Mouse (Mus musculus): ENCODE data around the gene Traf1. TPM values are rescaled to one million over a fixed set of nuclear protein-coding genes. Genes with fewer than 3 reads are reported as not detected.

Traf1 gene
- polyA plus RNA-seq, 1 experiment from 2014 or later = 1.6 TPM

DNA sequence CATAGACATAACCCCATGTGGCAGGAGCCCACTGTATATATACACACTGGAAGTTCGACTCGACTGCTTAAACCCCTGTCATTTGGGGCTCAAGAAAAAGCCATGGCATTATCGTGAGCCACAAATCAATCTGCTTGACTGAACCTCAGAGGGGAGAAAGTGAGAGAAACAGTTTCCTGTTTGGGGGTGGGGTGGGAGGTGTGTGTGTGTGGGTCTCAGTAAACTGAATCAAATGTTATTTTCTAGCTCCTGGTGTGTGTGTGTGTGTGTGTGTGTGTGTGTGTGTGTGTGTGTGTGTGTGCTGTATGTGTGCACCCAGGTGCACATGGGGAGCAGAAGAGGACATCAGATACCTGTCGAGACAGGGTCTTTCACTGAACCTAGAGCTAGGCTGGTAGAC lies 8.6 kb downstream of the Traf1 start:
- Histone ChIP-seq H3K27ac (replicated peaks) (no peak overlapping the region), H3K9me3 (no peaks in the 10 kb centered on the region), H3K27me3 (no peaks in the 10 kb centered on the region), H3K4me3 (no peak overlapping the region), H3K4me1 (no peaks in the 10 kb centered on the region), H3K4me2 (replicated peaks) (no peak overlapping the region), H3K36me3 (no peaks in the 10 kb centered on the region), H3K9ac (replicated peaks) (no peak overlapping the region)
- no peak for ATAC-seq (replicated peaks)
- 63% methylated on average over 4 of the region's 4 CpGs for WGBS

DNA sequence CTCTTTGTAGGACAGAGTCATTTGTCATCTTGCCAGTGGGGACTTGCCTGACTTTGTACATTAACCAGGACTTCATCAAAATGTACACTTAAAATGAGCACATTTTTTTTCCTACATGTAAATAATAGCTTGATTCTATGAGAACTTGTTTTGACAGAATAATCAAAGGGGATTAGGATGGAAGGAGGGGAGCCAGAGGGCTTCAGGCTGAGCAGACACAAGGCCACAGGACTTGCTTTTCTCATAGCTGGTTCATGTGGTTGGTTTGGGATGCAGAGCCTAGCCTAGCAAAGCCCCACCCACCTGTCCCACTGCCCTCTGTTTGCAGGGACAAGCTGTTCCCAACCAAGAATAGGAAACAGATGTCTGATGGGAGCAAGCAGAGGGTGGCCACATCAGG lies 10.1 kb downstream of the Traf1 start:
- Histone ChIP-seq H3K27ac (replicated peaks) (no peak overlapping the region), H3K4me1 (no peaks in the 10 kb centered on the region), H3K9me3 (no peaks in the 10 kb centered on the region), H3K4me2 (replicated peaks) (no peak overlapping the region), H3K9ac (replicated peaks) (no peak overlapping the region), H3K27me3 (no peaks in the 10 kb centered on the region), H3K4me3 (no peak overlapping the region), H3K36me3 (no peaks in the 10 kb centered on the region)
- ATAC-seq (replicated peaks) = no peak

DNA sequence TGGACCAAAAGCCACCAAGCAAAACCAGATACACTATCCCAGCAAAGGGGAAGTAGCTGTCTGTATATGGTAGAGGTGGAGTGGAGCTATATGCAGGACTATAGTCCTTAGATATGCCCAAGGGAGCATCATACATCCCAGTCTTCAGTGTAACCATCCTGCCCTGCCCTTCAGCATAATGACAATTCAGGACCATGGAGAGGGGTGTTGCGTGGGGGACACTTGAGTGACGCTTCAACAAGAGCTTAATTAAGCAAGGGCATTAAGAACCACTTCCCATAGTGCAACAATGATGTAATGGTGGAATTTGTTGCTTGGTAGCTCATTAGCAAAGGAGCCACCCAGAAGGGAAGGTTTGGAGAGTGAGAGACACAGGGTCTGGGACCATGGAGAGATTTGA lies 12.9 kb downstream of the Traf1 start:
- Histone ChIP-seq H3K4me3 (no peak overlapping the region), H3K9me3 (no peaks in the 10 kb centered on the region), H3K27ac (replicated peaks) (no peak overlapping the region), H3K4me2 (replicated peaks) (no peak overlapping the region), H3K9ac (replicated peaks) (no peak overlapping the region), H3K36me3 (no peaks in the 10 kb centered on the region), H3K27me3 (no peaks in the 10 kb centered on the region), H3K4me1 (no peaks in the 10 kb centered on the region)
- WGBS = 13% methylated on average over 2 of the region's 2 CpGs
- ATAC-seq (replicated peaks) = no peak

DNA sequence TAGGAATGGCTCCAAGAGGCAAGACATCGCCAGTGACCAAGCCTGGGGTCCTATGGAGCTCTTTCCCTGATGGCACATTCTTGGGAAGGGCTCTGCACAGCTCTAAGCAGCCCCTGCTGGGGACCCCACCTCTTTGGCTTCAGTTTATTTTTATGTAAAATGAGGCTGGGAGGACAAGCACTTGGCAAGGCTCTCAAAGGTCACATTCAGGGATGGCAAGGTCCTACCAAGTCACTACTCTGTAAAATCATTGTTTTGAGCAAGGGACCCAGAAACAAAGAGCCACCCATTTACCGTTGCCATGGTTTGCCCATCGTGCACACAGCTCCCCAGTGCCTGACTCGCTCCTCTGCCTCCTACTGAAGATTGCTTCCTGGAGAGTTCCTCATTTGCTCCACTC lies 15.5 kb downstream of the Traf1 start:
- no peak overlapping the region for H3K27ac ChIP-seq (replicated peaks)
- no peaks in the 10 kb centered on the region for H3K4me1 ChIP-seq
- no peak overlapping the region for H3K4me2 ChIP-seq (replicated peaks)
- no peaks in the 10 kb centered on the region for H3K9me3 ChIP-seq
- no peaks in the 10 kb centered on the region for H3K36me3 ChIP-seq
- H3K4me3 ChIP-seq = no peak overlapping the region
- no peaks in the 10 kb centered on the region for H3K27me3 ChIP-seq
- no peak for ATAC-seq (replicated peaks)
- no peak overlapping the region for H3K9ac ChIP-seq (replicated peaks)
- 50% methylated on average over 4 of the region's 4 CpGs for WGBS

DNA sequence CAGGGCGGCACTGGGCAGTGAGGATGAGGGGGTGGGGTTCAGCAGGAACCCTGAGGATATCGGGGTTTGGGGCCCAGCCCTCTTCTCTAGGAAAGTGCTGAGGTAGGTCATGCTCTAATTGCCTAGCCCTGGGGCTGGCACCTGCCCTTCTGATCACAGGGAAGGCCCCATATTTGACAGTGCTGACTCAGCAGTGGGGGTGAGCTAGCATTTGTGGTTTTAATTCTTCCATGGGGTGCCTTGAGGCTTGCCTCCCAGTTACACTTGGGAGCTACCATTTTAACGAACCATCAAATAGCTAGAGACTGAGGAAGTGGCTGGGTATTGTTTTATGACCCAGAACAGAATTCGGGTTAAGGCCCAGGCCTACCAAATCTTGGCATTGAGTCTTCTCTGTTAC lies 16.0 kb downstream of the Traf1 start:
- WGBS = 74% methylated on average over 4 of the region's 4 CpGs
- no peaks in the 10 kb centered on the region for H3K4me1 ChIP-seq
- H3K9me3 ChIP-seq = no peaks in the 10 kb centered on the region
- no peak overlapping the region for H3K4me3 ChIP-seq
- H3K9ac ChIP-seq (replicated peaks) = no peak overlapping the region
- H3K36me3 ChIP-seq = no peaks in the 10 kb centered on the region
- H3K4me2 ChIP-seq (replicated peaks) = no peak overlapping the region
- no peak overlapping the region for H3K27ac ChIP-seq (replicated peaks)
- no peaks in the 10 kb centered on the region for H3K27me3 ChIP-seq
- no peak for ATAC-seq (replicated peaks)

DNA sequence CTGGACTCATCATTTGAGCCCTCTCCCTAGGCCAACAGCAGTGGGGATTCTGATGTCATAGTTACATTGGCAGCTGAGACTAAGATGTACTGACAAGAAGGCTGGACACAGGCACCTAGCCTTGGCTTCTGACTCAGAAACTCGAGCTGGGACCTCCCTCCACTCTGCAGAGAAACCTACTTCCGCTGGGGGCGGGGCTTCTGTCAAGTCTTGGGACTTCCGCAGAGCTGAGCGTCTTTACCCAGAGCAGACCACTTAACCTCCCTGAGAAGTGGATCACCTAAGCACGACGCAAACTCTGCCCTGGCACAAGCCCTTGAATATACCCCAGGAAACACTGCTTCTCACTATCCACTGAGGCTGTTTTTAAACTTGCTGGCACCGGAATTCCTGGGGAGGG lies 16.8 kb downstream of the Traf1 start:
- H3K9ac ChIP-seq (replicated peaks) = no peak overlapping the region
- no peaks in the 10 kb centered on the region for H3K9me3 ChIP-seq
- no peaks in the 10 kb centered on the region for H3K4me1 ChIP-seq
- H3K4me2 ChIP-seq (replicated peaks) = no peak overlapping the region
- no peak overlapping the region for H3K27ac ChIP-seq (replicated peaks)
- H3K4me3 ChIP-seq = no peak overlapping the region
- 29% methylated on average over 8 of the region's 8 CpGs for WGBS
- no peaks in the 10 kb centered on the region for H3K27me3 ChIP-seq
- no peak for ATAC-seq (replicated peaks)
- no peaks in the 10 kb centered on the region for H3K36me3 ChIP-seq

DNA sequence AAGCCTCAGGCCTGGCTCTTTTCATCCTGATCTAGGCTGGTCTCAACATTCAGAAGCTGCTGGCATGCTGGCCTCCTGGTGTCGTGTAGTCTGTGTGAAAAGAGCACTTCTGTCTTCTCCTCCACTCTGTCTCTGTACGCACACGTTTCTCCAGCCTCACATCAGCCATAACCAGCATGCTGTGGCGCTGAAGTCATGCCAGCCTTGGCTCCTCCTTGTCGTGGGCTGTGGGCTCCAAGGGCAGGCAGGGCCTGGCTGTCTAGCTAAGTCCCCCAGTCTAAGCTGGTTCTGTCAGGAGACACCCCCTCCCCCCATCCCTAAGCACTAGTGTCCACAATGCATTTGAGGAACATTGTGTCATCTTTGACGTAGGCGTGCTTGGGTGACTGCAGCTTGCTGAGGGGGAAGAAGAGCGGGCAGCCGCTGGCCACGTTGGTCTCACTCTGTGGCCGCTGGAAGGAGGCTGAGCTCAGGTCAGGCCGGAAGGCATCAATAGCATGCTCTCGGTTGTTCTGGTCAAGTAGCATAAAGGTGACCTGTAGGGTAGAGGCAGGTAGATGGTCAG lies 17.9 kb downstream of the Traf1 start:
- Histone ChIP-seq H3K27me3 (no peaks in the 10 kb centered on the region), H3K4me1 (no peaks in the 10 kb centered on the region), H3K4me3 (no peak overlapping the region), H3K4me2 (replicated peaks) (no peak overlapping the region), H3K9me3 (no peaks in the 10 kb centered on the region), H3K36me3 (no peaks in the 10 kb centered on the region), H3K9ac (replicated peaks) (no peak overlapping the region), H3K27ac (replicated peaks) (no peak overlapping the region)
- 81% methylated on average over 13 of the region's 13 CpGs for WGBS
- no peak for ATAC-seq (replicated peaks)

DNA sequence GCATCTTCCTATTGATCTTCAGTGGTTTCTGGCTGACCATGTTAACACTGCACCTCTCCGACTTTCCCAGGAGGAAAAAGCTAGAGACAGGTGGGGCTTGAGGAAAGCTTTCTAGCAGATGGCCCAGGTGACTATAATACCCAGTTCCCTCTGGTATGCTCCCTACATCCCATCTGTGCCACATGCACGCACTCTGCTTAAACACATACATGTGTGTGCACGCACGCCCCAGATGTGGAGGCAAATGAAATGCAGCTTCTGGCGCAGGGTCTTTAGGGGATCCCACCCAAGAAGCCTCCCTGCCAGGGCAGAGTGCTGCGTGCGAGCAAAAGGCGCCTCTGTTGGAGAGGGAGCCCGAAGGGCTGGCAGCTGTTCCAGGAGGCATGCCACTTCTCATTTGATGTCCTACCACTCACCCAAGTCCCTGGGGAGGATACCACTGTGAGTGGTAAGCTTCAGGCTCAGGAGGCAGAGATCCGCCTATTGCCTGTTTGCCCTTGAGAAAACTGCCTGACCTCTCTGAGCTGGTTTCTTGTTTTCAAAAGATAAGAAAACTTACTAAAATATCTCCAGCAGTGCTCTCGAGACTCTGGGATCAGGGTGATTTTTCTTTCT lies 20.4 kb downstream of the Traf1 start:
- ATAC-seq (replicated peaks) = no peak
- WGBS = 80% methylated on average over 11 of the region's 11 CpGs
- no peak overlapping the region for H3K4me3 ChIP-seq
- H3K4me2 ChIP-seq (replicated peaks) = no peak overlapping the region
- H3K27me3 ChIP-seq = no peaks in the 10 kb centered on the region
- no peak overlapping the region for H3K9ac ChIP-seq (replicated peaks)
- no peaks in the 10 kb centered on the region for H3K9me3 ChIP-seq
- H3K4me1 ChIP-seq = no peaks in the 10 kb centered on the region
- no peaks in the 10 kb centered on the region for H3K36me3 ChIP-seq
- no peak overlapping the region for H3K27ac ChIP-seq (replicated peaks)

DNA sequence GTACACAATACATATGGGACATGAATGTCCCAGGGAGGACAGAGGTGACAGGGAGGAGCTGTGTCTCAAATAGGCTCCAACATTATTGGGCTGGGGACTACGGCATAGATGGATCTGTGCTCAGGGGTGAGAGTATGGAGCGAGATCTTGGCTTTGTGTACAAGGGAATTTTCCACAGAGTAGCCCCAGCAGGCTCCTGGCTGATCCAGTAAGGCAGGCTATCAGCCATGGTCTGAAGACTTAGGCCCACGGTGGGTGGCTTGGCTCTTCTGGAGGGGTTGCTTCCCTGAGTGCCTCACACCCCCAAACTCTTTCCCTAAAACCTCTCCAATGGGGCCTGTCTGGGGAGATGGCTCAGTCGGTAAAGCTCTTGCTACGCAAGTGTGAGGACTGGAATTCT lies 21.3 kb downstream of the Traf1 start:
- H3K4me2 ChIP-seq (replicated peaks) = no peak overlapping the region
- 64% methylated on average over 5 of the region's 5 CpGs for WGBS

DNA sequence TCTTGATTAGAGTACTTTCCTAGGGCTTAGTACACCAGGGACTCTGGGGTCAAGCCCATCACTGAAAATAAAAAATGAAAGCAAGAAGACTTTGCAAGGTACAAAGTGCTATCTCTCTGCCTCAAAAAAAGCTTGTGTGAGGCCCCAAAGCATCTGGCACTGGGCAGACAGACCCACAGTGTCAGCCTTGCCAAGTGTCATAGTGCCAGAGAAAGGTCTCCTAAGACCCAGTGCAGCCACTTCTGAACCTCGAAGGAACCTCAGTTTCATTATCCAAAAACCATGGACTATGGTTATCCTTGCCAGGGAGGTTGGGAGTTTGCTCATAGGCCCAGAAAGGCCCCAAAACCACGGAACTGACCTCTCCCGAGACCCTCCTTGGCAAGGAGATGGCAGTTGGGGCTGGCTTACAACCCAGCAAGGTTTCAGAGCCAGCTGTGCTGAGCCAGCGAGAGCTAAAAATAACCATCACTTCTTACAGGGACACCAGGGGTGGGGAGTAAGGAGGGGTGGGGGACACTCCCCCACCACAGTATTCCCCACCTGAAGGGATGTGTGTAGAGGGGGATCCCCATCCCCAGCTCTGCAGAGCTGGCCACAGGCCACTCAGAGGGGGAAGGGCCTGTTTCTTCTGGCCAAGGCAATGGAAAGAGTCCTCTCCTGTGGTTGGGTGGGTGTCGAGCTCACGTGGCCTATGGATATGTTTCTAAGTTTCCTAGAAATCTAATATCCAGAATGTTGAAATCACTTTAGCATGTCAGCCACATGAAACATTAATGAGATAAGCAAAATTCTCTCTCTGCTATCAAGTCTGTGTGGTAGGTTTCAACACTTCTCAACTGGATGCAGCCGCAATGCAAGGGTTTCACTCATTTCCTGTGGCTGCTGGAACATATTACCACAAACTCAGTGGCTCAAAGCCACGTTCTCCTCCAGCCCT lies 23.0 kb downstream of the Traf1 start:
- 84% methylated on average over 8 of the region's 8 CpGs for WGBS
- ATAC-seq (replicated peaks) = no peak
- H3K9ac ChIP-seq (replicated peaks) = no peak overlapping the region
- no peak overlapping the region for H3K4me3 ChIP-seq
- no peaks in the 10 kb centered on the region for H3K9me3 ChIP-seq
- no peaks in the 10 kb centered on the region for H3K27me3 ChIP-seq
- no peaks in the 10 kb centered on the region for H3K4me1 ChIP-seq
- H3K36me3 ChIP-seq = no peaks in the 10 kb centered on the region
- no peak overlapping the region for H3K27ac ChIP-seq (replicated peaks)
- H3K4me2 ChIP-seq (replicated peaks) = no peak overlapping the region

More for the DNA sequence above, 21.3 kb downstream of the Traf1 start:
- H3K4me3 ChIP-seq = no peak overlapping the region
- H3K9ac ChIP-seq (replicated peaks) = no peak overlapping the region
- no peaks in the 10 kb centered on the region for H3K36me3 ChIP-seq
- H3K4me1 ChIP-seq = no peaks in the 10 kb centered on the region
- H3K9me3 ChIP-seq = no peaks in the 10 kb centered on the region
- no peaks in the 10 kb centered on the region for H3K27me3 ChIP-seq
- H3K27ac ChIP-seq (replicated peaks) = no peak overlapping the region
- ATAC-seq (replicated peaks) = no peak

DNA sequence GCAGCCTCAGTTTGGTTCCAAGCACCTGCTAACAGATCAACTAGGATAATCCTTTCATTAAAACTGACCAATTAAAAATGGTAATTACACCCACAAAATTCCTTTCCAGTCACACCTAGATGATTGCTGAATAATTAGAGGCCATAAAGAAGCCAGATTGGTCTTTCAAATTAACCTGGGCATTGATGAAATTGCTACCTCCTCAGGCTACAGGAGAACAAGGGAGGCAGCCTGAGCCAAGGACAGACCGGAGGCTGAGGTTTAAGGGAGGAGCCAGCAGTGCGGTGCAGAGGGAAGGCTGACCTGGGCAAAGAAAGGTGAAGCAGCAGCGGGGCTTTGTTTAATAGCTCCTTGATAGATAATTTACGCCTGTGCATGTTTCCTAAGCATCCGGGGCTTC lies 24.1 kb downstream of the Traf1 start:
- Histone ChIP-seq H3K36me3 (no peaks in the 10 kb centered on the region), H3K9ac (replicated peaks) (no peak overlapping the region), H3K27ac (replicated peaks) (no peak overlapping the region), H3K4me1 (no peaks in the 10 kb centered on the region), H3K4me3 (no peak overlapping the region), H3K9me3 (no peaks in the 10 kb centered on the region), H3K27me3 (no peaks in the 10 kb centered on the region), H3K4me2 (replicated peaks) (no peak overlapping the region)
- no peak for ATAC-seq (replicated peaks)
- 32% methylated on average over 5 of the region's 5 CpGs for WGBS

DNA sequence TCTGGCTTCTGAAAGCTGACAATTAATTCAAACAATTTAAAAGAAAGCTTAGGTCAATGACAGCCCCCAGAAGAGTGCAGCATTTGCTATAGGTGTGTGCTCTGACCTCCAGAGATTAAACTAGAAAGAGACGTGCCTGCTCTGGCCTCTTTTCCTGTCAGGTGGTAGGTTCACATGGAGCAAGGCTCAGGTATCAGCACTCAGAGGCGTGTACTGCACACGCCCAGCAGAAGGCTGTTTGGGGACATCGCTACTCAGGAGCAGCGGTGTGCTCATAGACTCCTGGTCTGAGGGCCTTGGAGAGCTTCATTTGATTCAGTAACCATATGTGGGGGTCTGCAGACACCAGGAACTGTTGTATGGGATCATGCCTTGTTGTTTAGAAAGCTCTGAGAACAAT lies 34.3 kb downstream of the Traf1 start:
- Histone ChIP-seq H3K4me1 (no peaks in the 10 kb centered on the region), H3K27me3 (no peaks in the 10 kb centered on the region), H3K36me3 (no peaks in the 10 kb centered on the region), H3K4me2 (replicated peaks) (no peak overlapping the region), H3K4me3 (no peak overlapping the region), H3K9me3 (no peaks in the 10 kb centered on the region), H3K9ac (replicated peaks) (no peak overlapping the region), H3K27ac (replicated peaks) (no peak overlapping the region)
- ATAC-seq (replicated peaks) = no peak
- 80% methylated on average over 5 of the region's 5 CpGs for WGBS

Data from forebrain, embryonic 15.5 days (tissue).